Comparison of ENCODE assay signal across 28 mouse cellular contexts in genomic region chr17:57081234-57081842, GRCm38 (mm10). TPM values are rescaled to one million over a fixed set of nuclear protein-coding genes. Genes with fewer than 3 reads are reported as not detected.
"Had no signal": no experiment of that assay in that cellular context is flagged by ENCODE, and none has a peak within 500 bp of the region (broad histone marks: within the 10 kb centered on the region; RNA-seq: fewer than 3 reads in every experiment).

No protein-coding gene starts in this region.

- H3K27ac ChIP-seq: gastrocnemius, adult 2 months; heart, embryonic 10.5 days; hindbrain, embryonic 10.5 days; hindbrain, embryonic 12.5 days; hindbrain, embryonic 14.5 days; intestine, embryonic 15.5 days; layer of hippocampus, adult 2 months; left cerebral cortex, adult 2 months; limb, embryonic 10.5 days; limb, embryonic 12.5 days; liver, embryonic 13.5 days; liver, embryonic 15.5 days had no signal

- DNase-seq: gastrocnemius, adult 2 months; gastrocnemius, postnatal 10 days; gastrocnemius, postnatal 25 days; heart, adult 18-20 months; heart, postnatal 10 days; heart, postnatal 4 days; kidney, adult 18-20 months; kidney, adult 8-10 months; kidney, postnatal 10 days; kidney, postnatal 25 days; kidney, postnatal 4 days; liver; liver, embryonic 13.5 days had no signal

- ATAC-seq: hindbrain, embryonic 16.5 days; inflammation-experienced regulatory T-cells, adult 6 months; intestine, embryonic 15.5 days; intestine, postnatal 0 days had no signal

- H3K36me3 ChIP-seq: heart, embryonic 12.5 days; intestine, embryonic 15.5 days; limb, embryonic 10.5 days; liver, embryonic 13.5 days; liver, embryonic 15.5 days had no signal

- H3K27me3 ChIP-seq: hindbrain, embryonic 12.5 days; intestine, embryonic 15.5 days had no signal

- H3K4me3 ChIP-seq: gastrocnemius, adult 2 months; heart, embryonic 10.5 days; heart, embryonic 12.5 days; hindbrain, embryonic 10.5 days; hindbrain, embryonic 12.5 days; intestine, embryonic 15.5 days; layer of hippocampus, adult 2 months; left cerebral cortex, adult 2 months; limb, embryonic 10.5 days; limb, embryonic 12.5 days; liver, embryonic 13.5 days; liver, embryonic 15.5 days had no signal

- H3K9me3 ChIP-seq: heart, embryonic 10.5 days; heart, embryonic 12.5 days; hindbrain, embryonic 10.5 days; hindbrain, embryonic 12.5 days; intestine, embryonic 15.5 days; limb, embryonic 10.5 days; limb, embryonic 12.5 days; liver, embryonic 13.5 days; liver, embryonic 15.5 days had no signal

RNA-seq across cellular contexts. Expression of gene Tubb4a, which starts 6.2 kb away (rescaled TPM):
- total RNA-seq: granulocyte monocyte progenitor cell, adult 5-6 weeks had no signal

RNA-seq across cellular contexts. Expression of gene Crb3, which starts 22.4 kb away (rescaled TPM):
- total RNA-seq: gastrocnemius, adult 2 months; granulocyte monocyte progenitor cell, adult 5-6 weeks had no signal
